Mouse (Mus musculus): ENCODE measurements around the gene Akap8. TPM values are rescaled to one million over a fixed set of nuclear protein-coding genes. Genes with fewer than 3 reads are reported as not detected.

Akap8 gene
- polyA plus RNA-seq (2016; fragmentation: Nextera tagmentation; extraction: Ambion mirVana): 144 and 147 TPM in 2 replicates

DNA sequence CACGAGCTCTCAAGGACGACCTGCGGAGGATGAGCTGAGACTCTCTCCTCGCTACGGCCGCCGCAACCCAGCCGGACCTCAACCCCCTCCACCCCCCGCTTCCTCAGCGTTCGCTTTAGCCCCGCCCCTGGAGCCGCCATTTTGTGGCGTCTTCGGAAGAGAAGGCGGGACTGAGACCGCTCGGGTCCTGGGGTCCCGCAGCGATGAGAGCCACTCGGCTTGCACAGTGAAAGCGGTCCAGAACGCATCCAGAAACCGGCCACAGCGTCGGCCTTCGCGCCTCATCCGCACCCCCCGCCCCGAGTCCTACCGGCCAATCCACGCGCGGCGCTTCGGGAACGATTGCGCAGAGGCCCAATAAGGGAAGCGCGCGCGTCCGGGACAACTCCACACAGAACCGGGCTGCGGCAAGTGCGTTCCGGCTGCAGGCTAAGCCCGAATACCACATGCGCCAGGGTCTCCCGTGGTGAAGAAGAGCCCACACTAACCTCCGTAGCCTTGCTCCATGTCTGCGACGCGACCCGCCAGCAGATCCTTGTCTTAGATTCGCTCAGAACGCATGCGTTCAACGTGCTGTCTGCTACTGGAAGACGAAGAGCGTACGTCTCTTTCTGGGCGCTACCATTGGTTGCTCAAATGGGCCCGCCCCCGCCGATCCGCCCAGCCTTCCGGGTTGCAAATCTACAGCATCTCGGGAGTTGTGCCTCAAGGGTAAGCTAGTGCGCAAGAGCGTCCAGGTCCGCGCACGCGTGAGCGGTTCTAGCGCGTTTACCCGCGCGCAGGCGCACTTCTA is at the start of gene Akap8:
TSS of gene Akap8 (minus strand) at position 642 of the 793 bp plus-strand sequence.
- Histone ChIP-seq H3K27ac (peak within 1 kb of the TSS; percentile 95), H3K4me3 (peak within 1 kb of the TSS; percentile 97), H3K9me3 (no peaks in the 10 kb centered on the region), H3K4me1 (peaks cover 34% of the 10 kb centered on the region), H3K27me3 (ENCODE audit: poor library complexity, severe bottlenecking) (no peaks in the 10 kb centered on the region), H3K36me3 (replicated peaks) (peaks cover 65% of the 10 kb centered on the region)
- DNase-seq (ENCODE audit: extremely low spot score, low spot score): peak; percentile 99
- WGBS: under 1% methylated on average over 83 of the region's 83 CpGs

GRCm38 (mm10) chr17:32368991-32369578 is 48.0 kb upstream of the Akap8 start:
- Histone ChIP-seq H3K9me3 (no peaks in the 10 kb centered on the region), H3K27ac (peak overlapping the region; percentile 78), H3K36me3 (replicated peaks) (peaks cover 6% of the 10 kb centered on the region), H3K27me3 (ENCODE audit: poor library complexity, severe bottlenecking) (peaks cover 4% of the 10 kb centered on the region; the same call in 1 of the 2 replicates), H3K4me1 (peaks cover 19% of the 10 kb centered on the region), H3K4me3 (peak overlapping the region; percentile 48)
- no peak for DNase-seq (ENCODE audit: extremely low spot score, low spot score)
- WGBS: 7% methylated on average over 13 of the region's 17 CpGs

DNA sequence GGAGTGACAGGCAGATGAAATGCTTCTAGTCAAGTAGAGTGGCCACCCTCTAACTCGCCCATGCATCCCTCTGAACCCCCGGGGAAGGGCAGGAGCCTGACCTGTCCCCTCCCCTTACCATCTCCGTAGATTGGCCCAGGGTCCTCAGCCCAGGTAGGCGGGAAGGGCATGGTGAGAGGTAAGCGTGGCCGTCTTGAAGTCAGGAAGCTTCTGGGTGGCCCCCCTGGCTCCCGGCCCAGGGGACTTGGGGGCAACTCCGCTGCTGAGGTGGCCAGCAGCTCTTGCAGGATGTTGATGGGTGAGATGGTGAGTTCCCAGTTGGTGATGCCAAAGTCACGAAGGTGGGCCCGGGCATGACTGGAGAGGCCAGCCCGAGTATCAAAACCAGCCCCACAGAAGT is 46.7 kb upstream of the Akap8 start:
- peak; percentile 13 for DNase-seq (ENCODE audit: extremely low spot score, low spot score)
- Histone ChIP-seq H3K27ac (no peak overlapping the region), H3K27me3 (ENCODE audit: poor library complexity, severe bottlenecking) (peaks cover 4% of the 10 kb centered on the region; the same call in 1 of the 2 replicates), H3K4me3 (peak overlapping the region; percentile 14; the same call in 1 of the 2 replicates), H3K36me3 (replicated peaks) (peaks cover 8% of the 10 kb centered on the region), H3K9me3 (no peaks in the 10 kb centered on the region), H3K4me1 (peaks cover 29% of the 10 kb centered on the region)
- WGBS: 87% methylated on average over 11 of the region's 11 CpGs

GRCm38 (mm10) chr17:32365296-32365695 is 44.3 kb upstream of the Akap8 start:
- peaks cover 32% of the 10 kb centered on the region for H3K36me3 ChIP-seq (replicated peaks)
- 78% methylated on average over 1 of the region's 1 CpGs for WGBS
- H3K27ac ChIP-seq: peak overlapping the region; percentile 97; the same call in 1 of the 2 replicates
- H3K4me3 ChIP-seq: peak overlapping the region; percentile 96; the same call in 1 of the 2 replicates
- H3K27me3 ChIP-seq (ENCODE audit: poor library complexity, severe bottlenecking): peaks cover 4% of the 10 kb centered on the region; the same call in 1 of the 2 replicates
- peak; percentile 14 for DNase-seq (ENCODE audit: extremely low spot score, low spot score)
- H3K9me3 ChIP-seq: no peaks in the 10 kb centered on the region
- peaks cover 45% of the 10 kb centered on the region for H3K4me1 ChIP-seq

- 66% methylated on average over 5 of the region's 5 CpGs for WGBS
Measured at GRCm38 (mm10) chr17:32364850-32365249, 43.8 kb upstream of the Akap8 start.

DNA sequence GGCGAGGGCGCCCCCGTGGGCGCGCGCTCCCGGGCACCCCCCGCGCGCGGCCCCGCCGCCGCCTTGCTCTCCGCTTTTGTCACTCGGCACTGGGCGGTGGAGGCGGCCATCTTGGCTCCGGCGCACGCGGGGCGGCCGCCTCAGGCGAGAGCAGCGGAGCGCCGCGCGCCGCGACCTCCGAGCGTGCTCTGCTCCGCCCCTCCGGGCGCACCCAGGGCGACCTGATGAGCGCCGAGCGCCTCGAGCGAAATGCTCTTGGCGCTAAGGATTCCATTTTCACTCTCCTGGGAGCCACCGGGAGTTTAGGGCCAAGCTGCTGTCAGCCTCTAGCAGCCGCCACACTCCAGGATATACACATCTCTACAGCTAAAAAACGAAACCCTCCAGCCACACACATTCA is 43.3 kb upstream of the Akap8 start:
- H3K9me3 ChIP-seq: no peaks in the 10 kb centered on the region
- under 1% methylated on average over 43 of the region's 47 CpGs for WGBS
- peaks cover 42% of the 10 kb centered on the region for H3K36me3 ChIP-seq (replicated peaks)
- H3K4me3 ChIP-seq: peak overlapping the region; percentile 96
- H3K4me1 ChIP-seq: peaks cover 45% of the 10 kb centered on the region
- H3K27ac ChIP-seq: peak overlapping the region; percentile 97
- H3K27me3 ChIP-seq (ENCODE audit: poor library complexity, severe bottlenecking): peaks cover 4% of the 10 kb centered on the region; the same call in 1 of the 2 replicates
- DNase-seq (ENCODE audit: extremely low spot score, low spot score): peak; percentile 85

More at GRCm38 (mm10) chr17:32364850-32365249, 43.8 kb upstream of the Akap8 start:
- Histone ChIP-seq H3K4me3 (peak overlapping the region; percentile 96), H3K36me3 (replicated peaks) (peaks cover 37% of the 10 kb centered on the region), H3K4me1 (peaks cover 45% of the 10 kb centered on the region), H3K27me3 (ENCODE audit: poor library complexity, severe bottlenecking) (peaks cover 4% of the 10 kb centered on the region; the same call in 1 of the 2 replicates), H3K9me3 (no peaks in the 10 kb centered on the region), H3K27ac (peak overlapping the region; percentile 97)
- DNase-seq (ENCODE audit: extremely low spot score, low spot score): no peak

- 1% methylated on average over 31 of the region's 50 CpGs for WGBS
- Histone ChIP-seq H3K27me3 (ENCODE audit: poor library complexity, severe bottlenecking) (peaks cover 4% of the 10 kb centered on the region; the same call in 1 of the 2 replicates), H3K27ac (peak overlapping the region; percentile 97), H3K4me3 (peak overlapping the region; percentile 96), H3K36me3 (replicated peaks) (peaks cover 47% of the 10 kb centered on the region), H3K4me1 (peaks cover 41% of the 10 kb centered on the region), H3K9me3 (no peaks in the 10 kb centered on the region)
- peak; percentile 40 for DNase-seq (ENCODE audit: extremely low spot score, low spot score)
Measured at GRCm38 (mm10) chr17:32363821-32364301, 42.8 kb upstream of the Akap8 start.

DNA sequence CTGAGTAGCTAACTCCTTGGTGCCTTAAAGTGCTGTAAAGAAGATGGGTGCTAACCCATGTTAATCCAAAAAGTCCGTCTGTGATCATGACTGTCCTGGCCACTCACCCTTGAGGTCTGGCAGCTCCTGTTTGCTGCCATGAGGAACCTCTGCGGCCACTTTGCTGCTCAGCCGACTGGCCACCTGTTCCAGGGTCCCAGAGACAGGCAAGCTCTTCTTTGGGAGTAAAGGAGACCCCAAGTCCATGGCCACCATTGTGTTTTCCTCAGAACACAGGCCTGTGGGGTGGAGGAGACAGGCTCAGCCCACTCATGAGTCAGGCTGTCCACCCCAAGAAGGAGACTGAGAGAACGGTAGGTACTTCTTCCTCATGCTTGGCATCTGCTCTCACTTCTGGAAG is 41.6 kb upstream of the Akap8 start:
- Histone ChIP-seq H3K27me3 (ENCODE audit: poor library complexity, severe bottlenecking) (peaks cover 2% of the 10 kb centered on the region; the same call in 1 of the 2 replicates), H3K27ac (peak overlapping the region; percentile 97; the same call in 1 of the 2 replicates), H3K4me3 (peak overlapping the region; percentile 96), H3K9me3 (no peaks in the 10 kb centered on the region), H3K36me3 (replicated peaks) (peaks cover 58% of the 10 kb centered on the region), H3K4me1 (peaks cover 35% of the 10 kb centered on the region)
- DNase-seq (ENCODE audit: extremely low spot score, low spot score): peak; percentile 13
- WGBS: 89% methylated on average over 4 of the region's 4 CpGs

DNA sequence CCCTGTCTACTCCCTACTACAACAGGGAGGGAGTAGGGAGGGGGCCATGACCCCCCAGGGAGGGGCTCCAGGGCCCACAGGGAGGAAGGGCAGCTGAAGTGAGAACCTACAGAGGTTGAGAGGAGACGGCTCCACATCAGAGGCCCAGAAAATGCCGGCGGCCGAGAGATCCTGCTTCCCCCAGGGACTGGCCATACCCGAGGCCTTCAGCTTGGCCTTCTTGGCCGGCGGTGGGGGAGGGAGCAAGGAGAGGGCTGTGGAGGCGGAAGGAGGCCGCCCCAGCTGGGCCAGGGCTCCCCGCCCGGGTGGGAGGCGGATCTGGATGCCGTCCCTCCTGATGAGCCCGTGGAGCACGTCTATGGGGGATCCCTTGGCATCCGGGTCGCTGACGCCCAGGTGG is 38.9 kb upstream of the Akap8 start:
- peak; percentile 14 for DNase-seq (ENCODE audit: extremely low spot score, low spot score)
- WGBS: 90% methylated on average over 18 of the region's 18 CpGs
- no peak overlapping the region; the same call in 1 of the 2 replicates for H3K4me3 ChIP-seq
- H3K27ac ChIP-seq: no peak overlapping the region
- H3K36me3 ChIP-seq (replicated peaks): peaks cover 83% of the 10 kb centered on the region
- H3K9me3 ChIP-seq: no peaks in the 10 kb centered on the region
- peaks cover 31% of the 10 kb centered on the region for H3K4me1 ChIP-seq
- H3K27me3 ChIP-seq (ENCODE audit: poor library complexity, severe bottlenecking): no peaks in the 10 kb centered on the region

DNA sequence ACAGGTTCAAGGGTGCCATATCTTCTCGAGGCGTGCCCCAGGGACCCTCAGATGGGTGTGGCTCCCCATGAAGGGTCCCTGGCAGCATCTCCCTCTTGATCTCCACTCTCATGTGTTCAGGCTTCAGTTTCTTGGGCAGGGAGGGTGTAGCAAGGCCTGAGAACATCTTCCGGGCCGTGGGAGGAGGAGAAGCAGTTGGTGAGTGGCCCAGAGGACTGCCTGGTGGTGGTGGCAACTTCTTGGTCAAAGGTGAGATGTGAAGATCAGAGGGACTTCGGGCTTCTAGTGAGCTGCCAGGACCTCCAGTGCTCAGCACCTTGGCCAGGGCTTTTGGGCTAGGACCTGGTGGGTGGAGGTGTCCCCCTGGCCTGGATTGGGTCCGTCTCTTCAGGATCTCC is 37.9 kb upstream of the Akap8 start:
- no peak overlapping the region for H3K27ac ChIP-seq
- H3K27me3 ChIP-seq (ENCODE audit: poor library complexity, severe bottlenecking): no peaks in the 10 kb centered on the region
- DNase-seq (ENCODE audit: extremely low spot score, low spot score): peak; percentile 14
- H3K4me1 ChIP-seq: peaks cover 25% of the 10 kb centered on the region
- H3K36me3 ChIP-seq (replicated peaks): peaks cover 90% of the 10 kb centered on the region
- no peak overlapping the region for H3K4me3 ChIP-seq
- H3K9me3 ChIP-seq: no peaks in the 10 kb centered on the region
- 96% methylated on average over 6 of the region's 6 CpGs for WGBS

DNA sequence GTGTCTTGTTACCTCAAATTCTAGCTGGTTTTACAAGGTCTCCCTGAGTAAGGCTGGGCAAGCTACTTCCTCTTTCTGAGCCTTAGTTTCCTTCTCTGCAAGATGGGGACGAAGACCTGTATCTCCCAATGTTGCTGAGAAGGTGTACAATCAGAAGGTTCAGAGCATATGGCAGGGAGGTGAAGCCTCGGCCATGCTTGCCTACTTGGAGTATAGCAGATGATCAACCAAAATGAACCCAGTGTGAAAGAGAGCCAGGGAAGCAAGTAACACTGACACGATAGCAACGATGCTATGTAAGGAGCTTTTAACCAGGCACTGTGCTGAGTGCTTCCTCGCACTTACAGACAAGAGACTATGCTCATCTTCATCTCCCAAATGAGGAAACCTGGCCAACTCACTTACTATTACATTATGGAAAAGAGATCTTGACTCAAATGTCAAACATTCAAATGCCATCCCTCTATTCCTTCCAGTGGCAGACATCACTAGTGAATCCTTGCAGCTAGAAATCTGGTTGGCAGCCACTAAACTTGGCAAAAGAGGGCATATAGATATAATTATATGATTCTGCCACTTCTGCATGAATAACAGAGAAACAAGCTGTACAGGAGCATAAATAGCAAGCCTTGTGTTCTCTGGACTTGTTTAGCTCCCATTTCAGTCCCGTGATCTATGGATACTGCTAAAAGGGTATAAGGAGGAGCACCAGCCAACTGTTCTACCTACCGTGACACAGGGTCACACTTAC is 37.3 kb upstream of the Akap8 start:
- peaks cover 22% of the 10 kb centered on the region for H3K4me1 ChIP-seq
- WGBS: 93% methylated on average over 7 of the region's 7 CpGs

More for the DNA sequence above, 37.3 kb upstream of the Akap8 start:
- no peak overlapping the region for H3K27ac ChIP-seq
- H3K4me3 ChIP-seq: no peak overlapping the region
- no peaks in the 10 kb centered on the region for H3K9me3 ChIP-seq
- no peaks in the 10 kb centered on the region for H3K27me3 ChIP-seq (ENCODE audit: poor library complexity, severe bottlenecking)
- peaks cover 96% of the 10 kb centered on the region for H3K36me3 ChIP-seq (replicated peaks)
- no peak for DNase-seq (ENCODE audit: extremely low spot score, low spot score)
